Mouse (Mus musculus): ENCODE measurements around the gene Nudt5. TPM values are rescaled to one million over a fixed set of nuclear protein-coding genes. Genes with fewer than 3 reads are reported as not detected.

Gene Nudt5
- polyA plus RNA-seq, 1 experiment from 2014 or later: 119 TPM

DNA sequence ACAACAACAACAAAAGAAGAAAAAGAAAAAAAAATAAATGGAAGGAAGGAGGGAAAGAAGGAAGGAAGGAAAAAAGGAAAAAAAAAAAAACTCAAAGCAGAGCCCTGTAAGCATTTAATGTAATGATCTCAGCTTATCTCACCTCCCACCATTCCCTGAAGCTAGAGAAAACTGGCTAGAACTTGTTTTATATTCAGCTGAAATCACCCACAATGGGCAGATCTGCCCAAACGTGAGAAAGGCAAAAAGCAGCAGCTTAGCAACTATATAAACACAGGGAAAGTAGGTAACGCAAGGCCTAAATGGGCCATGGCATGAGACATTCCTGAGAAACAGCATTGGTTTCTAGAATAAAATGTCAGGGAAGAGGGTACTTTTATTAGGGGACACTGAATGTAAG is 44.6 kb downstream of the Nudt5 start:
- Histone ChIP-seq H3K27me3 (replicated peaks; ENCODE audit: low read depth, poor library complexity, severe bottlenecking) (no peaks in the 10 kb centered on the region), H3K36me3 (replicated peaks) (peaks cover 82% of the 10 kb centered on the region), H3K4me3 (no peak overlapping the region), H3K4me1 (peaks cover 4% of the 10 kb centered on the region), H3K27ac (replicated peaks) (no peak overlapping the region), H3K9me3 (no peaks in the 10 kb centered on the region)
- 85% methylated on average over 2 of the region's 2 CpGs for WGBS
- no peak for DNase-seq (ENCODE audit: low spot score)

DNA sequence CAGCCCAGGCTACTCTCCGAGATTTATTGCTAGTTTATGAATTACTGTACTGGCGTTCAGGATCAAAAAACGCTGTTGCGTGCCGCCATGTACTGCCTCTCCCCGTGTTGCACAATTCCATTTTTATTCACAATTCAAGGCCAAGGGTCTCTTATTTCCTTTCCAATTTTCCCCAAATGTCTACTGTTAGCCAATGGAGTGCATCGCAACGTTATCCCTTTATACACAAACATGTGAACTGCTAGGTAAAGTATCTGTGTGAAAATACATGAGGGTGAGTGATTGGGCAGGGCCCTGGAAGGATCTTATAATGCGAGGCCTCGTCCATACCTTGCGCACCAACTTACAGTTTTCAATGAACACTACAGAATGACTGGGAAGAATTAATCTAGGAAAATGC is 49.5 kb downstream of the Nudt5 start:
- DNase-seq (ENCODE audit: low spot score): peak; percentile 18
- Histone ChIP-seq H3K36me3 (replicated peaks) (peaks cover 51% of the 10 kb centered on the region), H3K27ac (replicated peaks) (peak overlapping the region; percentile 95), H3K4me1 (peaks cover 4% of the 10 kb centered on the region), H3K9me3 (no peaks in the 10 kb centered on the region), H3K4me3 (peak overlapping the region; percentile 90), H3K27me3 (replicated peaks; ENCODE audit: low read depth, poor library complexity, severe bottlenecking) (no peaks in the 10 kb centered on the region)
- 54% methylated on average over 11 of the region's 11 CpGs for WGBS

GRCm38 (mm10) chr2:5894843-5895570 is 50.2 kb downstream of the Nudt5 start, which contains the start of gene Sec61a2:
Gene Sec61a2 (minus strand): TSS chr2:5895432.
- Histone ChIP-seq H3K4me3 (peak within 1 kb of the TSS; percentile 90), H3K4me1 (peaks cover 4% of the 10 kb centered on the region), H3K36me3 (replicated peaks) (peaks cover 44% of the 10 kb centered on the region), H3K27ac (replicated peaks) (peak within 1 kb of the TSS; percentile 95), H3K27me3 (replicated peaks; ENCODE audit: low read depth, poor library complexity, severe bottlenecking) (no peaks in the 10 kb centered on the region), H3K9me3 (no peaks in the 10 kb centered on the region)
- peak; percentile 99 for DNase-seq (ENCODE audit: low spot score)
- under 1% methylated on average over 62 of the region's 62 CpGs for WGBS

DNA sequence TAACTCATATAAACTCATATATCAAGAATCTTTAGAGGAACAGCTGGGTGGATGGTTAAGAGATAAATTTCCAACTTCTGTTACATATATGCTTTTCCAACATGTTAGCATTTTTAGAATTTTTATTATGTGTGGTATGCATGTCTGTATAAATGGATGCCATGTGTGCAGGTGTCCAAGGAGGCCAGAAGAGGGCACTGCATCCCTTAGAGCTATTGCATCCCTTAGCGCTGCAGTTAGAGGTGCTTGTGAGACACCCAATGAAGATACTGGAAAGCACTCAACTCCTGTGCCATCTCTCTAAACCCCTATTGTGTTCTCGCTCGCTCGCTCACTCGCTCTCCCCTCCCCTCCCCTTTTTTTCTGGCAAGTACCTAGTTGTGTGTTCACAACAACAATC is 55.3 kb downstream of the Nudt5 start:
- no peaks in the 10 kb centered on the region for H3K9me3 ChIP-seq
- WGBS: 63% methylated on average over 5 of the region's 5 CpGs
- no peak overlapping the region for H3K27ac ChIP-seq (replicated peaks)
- H3K4me1 ChIP-seq: no peaks in the 10 kb centered on the region
- H3K36me3 ChIP-seq (replicated peaks): peaks cover 39% of the 10 kb centered on the region
- no peaks in the 10 kb centered on the region for H3K27me3 ChIP-seq (replicated peaks; ENCODE audit: low read depth, poor library complexity, severe bottlenecking)
- H3K4me3 ChIP-seq: no peak overlapping the region
- DNase-seq (ENCODE audit: low spot score): peak; percentile 17

- WGBS: 81% methylated on average over 5 of the region's 5 CpGs
- H3K9me3 ChIP-seq: no peaks in the 10 kb centered on the region
- no peak for DNase-seq (ENCODE audit: low spot score)
- peaks cover 42% of the 10 kb centered on the region for H3K36me3 ChIP-seq (replicated peaks)
- no peaks in the 10 kb centered on the region for H3K27me3 ChIP-seq (replicated peaks; ENCODE audit: low read depth, poor library complexity, severe bottlenecking)
- H3K27ac ChIP-seq (replicated peaks): no peak overlapping the region
- no peaks in the 10 kb centered on the region for H3K4me1 ChIP-seq
- no peak overlapping the region for H3K4me3 ChIP-seq
Measured at GRCm38 (mm10) chr2:5906092-5906491, 61.3 kb downstream of the Nudt5 start.

- 49% methylated on average over 3 of the region's 3 CpGs for WGBS
Measured at GRCm38 (mm10) chr2:5906625-5907024, 61.8 kb downstream of the Nudt5 start.

GRCm38 (mm10) chr2:5911282-5911965 is 66.6 kb downstream of the Nudt5 start:
- H3K4me3 ChIP-seq: no peak overlapping the region
- H3K4me1 ChIP-seq: no peaks in the 10 kb centered on the region
- 75% methylated on average over 16 of the region's 16 CpGs for WGBS
- no peaks in the 10 kb centered on the region for H3K27me3 ChIP-seq (replicated peaks; ENCODE audit: low read depth, poor library complexity, severe bottlenecking)
- peaks cover 37% of the 10 kb centered on the region for H3K36me3 ChIP-seq (replicated peaks)
- H3K27ac ChIP-seq (replicated peaks): no peak overlapping the region
- no peak for DNase-seq (ENCODE audit: low spot score)
- no peaks in the 10 kb centered on the region for H3K9me3 ChIP-seq

More at GRCm38 (mm10) chr2:5906625-5907024, 61.8 kb downstream of the Nudt5 start:
- Histone ChIP-seq H3K27ac (replicated peaks) (no peak overlapping the region), H3K4me1 (no peaks in the 10 kb centered on the region), H3K9me3 (no peaks in the 10 kb centered on the region), H3K27me3 (replicated peaks; ENCODE audit: low read depth, poor library complexity, severe bottlenecking) (no peaks in the 10 kb centered on the region), H3K4me3 (no peak overlapping the region), H3K36me3 (replicated peaks) (peaks cover 42% of the 10 kb centered on the region)
- DNase-seq (ENCODE audit: low spot score): peak; percentile 63

Other genes starting within 250 kb of the Nudt5 start
- 0.59 and 0.74 TPM in 2 replicates for gene Camk1d, start 130.5 kb upstream of the Nudt5 start, polyA plus RNA-seq (2016; fragmentation: Nextera tagmentation; extraction: Ambion mirVana)
- gene Cdc123, start 145 bp downstream of the Nudt5 start, polyA plus RNA-seq (2016; fragmentation: Nextera tagmentation; extraction: Ambion mirVana): 410 and 430 TPM in 2 replicates
- gene Gm13199, start 17.9 kb downstream of the Nudt5 start, polyA plus RNA-seq (2016; fragmentation: Nextera tagmentation; extraction: Ambion mirVana): 2.2 and 2.5 TPM in 2 replicates
- gene Sec61a2, start 50.4 kb downstream of the Nudt5 start, polyA plus RNA-seq (2016; fragmentation: Nextera tagmentation; extraction: Ambion mirVana): 86.0 and 88.9 TPM in 2 replicates
- gene Dhtkd1, start 97.8 kb downstream of the Nudt5 start, polyA plus RNA-seq (2016; fragmentation: Nextera tagmentation; extraction: Ambion mirVana): 6.5 and 7.3 TPM in 2 replicates
- gene Upf2, start 106.5 kb downstream of the Nudt5 start, polyA plus RNA-seq (2016; fragmentation: Nextera tagmentation; extraction: Ambion mirVana): 10.6 and 11.8 TPM in 2 replicates

Measured in embryonic facial prominence, embryonic 10.5 days (tissue).